Mouse (Mus musculus) G1E (cell line): ENCODE results near the gene Sparcl1. TPM values are rescaled to one million over a fixed set of nuclear protein-coding genes. Genes with fewer than 3 reads are reported as not detected.

Experiments used
- ATAC-seq: 2 replicates; pipeline ENCODE4 v1.8.0; 2016; ENCODE audit warnings: mild to moderate bottlenecking; ENCODE audit not compliant: insufficient number of reproducible peaks, poor library complexity, low FRiP score, severe bottlenecking; ENCODE audit errors: extremely low read depth
- DNase-seq: peaks from one replicate; pipeline ENCODE4 v3.0.0; 2012; ENCODE audit warnings: low spot score
- H3K27me3 ChIP-seq: 2 replicates; pipeline ENCODE4 v1.6.1; 2012; ENCODE audit warnings: mild to moderate bottlenecking, low read length, inconsistent platforms; ENCODE audit not compliant: insufficient read depth
- H3K36me3 ChIP-seq: replicated peaks from 2 replicates; pipeline ENCODE3; 2012; ENCODE audit warnings: mild to moderate bottlenecking, inconsistent platforms
- H3K4me1 ChIP-seq: 2 replicates; pipeline ENCODE4 v1.6.1; 2012; ENCODE audit warnings: low read depth, low read length, inconsistent platforms, mixed read lengths; ENCODE audit not compliant: insufficient read depth
- H3K4me3 ChIP-seq: 2 replicates; pipeline ENCODE4 v1.5.1; 2012; ENCODE audit warnings: low read depth, mild to moderate bottlenecking, inconsistent platforms, low read length, moderate library complexity, mixed read lengths
- H3K9me3 ChIP-seq: replicated peaks from 2 replicates; pipeline ENCODE4 v1.6.1; 2012; ENCODE audit warnings: inconsistent platforms
- CTCF ChIP-seq: IDR thresholded peaks from 2 replicates; pipeline ENCODE4 v1.5.1; 2012; ENCODE audit warnings: low read depth, low read length, inconsistent platforms, mixed read lengths
- GATA1 ChIP-seq: IDR thresholded peaks from 2 replicates; pipeline ENCODE4 v1.6.1; 2012; ENCODE audit warnings: borderline replicate concordance, low read length, inconsistent platforms, mixed read lengths
- GATA2 ChIP-seq: IDR thresholded peaks from 2 replicates; pipeline ENCODE4 v1.6.1; 2012; ENCODE audit warnings: low read depth, low read length, inconsistent platforms, borderline replicate concordance
- POLR2AphosphoS5 ChIP-seq: IDR thresholded peaks from 2 replicates; pipeline ENCODE4 v1.6.1; 2012; ENCODE audit warnings: low read depth, low read length, inconsistent platforms; ENCODE audit not compliant: insufficient replicate concordance
- TAL1 ChIP-seq: conservative IDR thresholded peaks from 2 replicates; pipeline ENCODE4 v1.6.1; 2012; ENCODE audit warnings: low read depth, low read length, inconsistent platforms, mixed read lengths
- polyA plus RNA-seq: library from polyadenylated mRNA; stranded (reverse); fragments of >175 nt; gene quantifications from 2 replicates; pipeline ENCODE4 v1.2.3, GENCODE M21; 2012
- total RNA-seq, 2 experiments: library from RNA; stranded (forward) in 1 of 2; stranded (reverse) in 1 of 2; fragments of 200-1000 nt in 1 of 2; fragments of >200 nt in 1 of 2; fragmentation: Nextera tagmentation in 1 of 2; gene quantifications; 2 replicates each; pipeline ENCODE4 v1.2.3; 2014 to 2017

Gene Sparcl1
- total and polyA plus RNA-seq, 3 experiments: not detected

- Histone ChIP-seq H3K4me1 (no peaks in the 10 kb centered on the region), H3K4me3 (no peak overlapping the region), H3K36me3 (no peaks in the 10 kb centered on the region), H3K9me3 (no peaks in the 10 kb centered on the region; the same call in 1 of the 2 replicates), H3K27me3 (0 out of 2 replicates have a peak, but pooled peaks cover 4% of the 10 kb centered on the region)
- no peak for TF ChIP-seq GATA1
- TF ChIP-seq CTCF: no peak
- no peak for TF ChIP-seq TAL1
- TF ChIP-seq GATA2: no peak
- no peak for TF ChIP-seq POLR2AphosphoS5
- DNase-seq: no peak
- no peak for ATAC-seq
Measured at GRCm38 (mm10) chr5:104089751-104090150, 23.8 kb downstream of the Sparcl1 start.

GRCm38 (mm10) chr5:104085366-104085765, 28.2 kb downstream of the Sparcl1 start:
- TF ChIP-seq POLR2AphosphoS5 (no peak), GATA2 (no peak), CTCF (no peak), GATA1 (no peak)
- H3K27me3 ChIP-seq: 0 out of 2 replicates have a peak, but pooled peaks cover 2% of the 10 kb centered on the region
- no peak for ATAC-seq
- DNase-seq: no peak
- H3K9me3 ChIP-seq: no peaks in the 10 kb centered on the region; the same call in 1 of the 2 replicates
- H3K4me3 ChIP-seq: no peak overlapping the region
- no peaks in the 10 kb centered on the region for H3K4me1 ChIP-seq
- no peaks in the 10 kb centered on the region for H3K36me3 ChIP-seq

- Histone ChIP-seq H3K4me3 (no peak overlapping the region), H3K27me3 (peaks cover 8% of the 10 kb centered on the region; the same call in 1 of the 2 replicates), H3K36me3 (no peaks in the 10 kb centered on the region), H3K4me1 (no peaks in the 10 kb centered on the region), H3K9me3 (no peaks in the 10 kb centered on the region)
- ATAC-seq: no peak
- no peak for TF ChIP-seq GATA2
- no peak for TF ChIP-seq POLR2AphosphoS5
- no peak for TF ChIP-seq TAL1
- TF ChIP-seq GATA1: no peak
- no peak for TF ChIP-seq CTCF
- no peak for DNase-seq
Measured at GRCm38 (mm10) chr5:104080736-104081135, 32.8 kb downstream of the Sparcl1 start.

- no peak for TF ChIP-seq GATA2
- no peak for TF ChIP-seq CTCF
- TF ChIP-seq TAL1: no peak
- TF ChIP-seq GATA1: no peak
- no peak for TF ChIP-seq POLR2AphosphoS5
- H3K36me3 ChIP-seq: no peaks in the 10 kb centered on the region
- DNase-seq: no peak
- ATAC-seq: no peak
- no peaks in the 10 kb centered on the region for H3K9me3 ChIP-seq
- H3K4me1 ChIP-seq: peaks cover 3% of the 10 kb centered on the region; the same call in 1 of the 2 replicates
- H3K4me3 ChIP-seq: no peak within 1 kb of the TSS
- H3K27me3 ChIP-seq: peaks cover 13% of the 10 kb centered on the region
Measured at GRCm38 (mm10) chr5:104077508-104077907, 36.0 kb downstream of the Sparcl1 start, which contains the start of gene Gm17660. Gene Gm17660, minus strand, starts transcription at chr5:104077608.

GRCm38 (mm10) chr5:104076361-104076760, 37.2 kb downstream of the Sparcl1 start:
- peaks cover 13% of the 10 kb centered on the region for H3K27me3 ChIP-seq
- no peaks in the 10 kb centered on the region for H3K36me3 ChIP-seq
- DNase-seq (no peak), ATAC-seq (no peak)
- no peak for TF ChIP-seq POLR2AphosphoS5
- no peak for TF ChIP-seq GATA2
- no peak for TF ChIP-seq TAL1
- no peak for TF ChIP-seq GATA1
- no peak for TF ChIP-seq CTCF
- H3K4me3 ChIP-seq: no peak overlapping the region
- H3K9me3 ChIP-seq: no peaks in the 10 kb centered on the region
- H3K4me1 ChIP-seq: peaks cover 3% of the 10 kb centered on the region; the same call in 1 of the 2 replicates

GRCm38 (mm10) chr5:104074388-104074787, 39.1 kb downstream of the Sparcl1 start:
- Histone ChIP-seq H3K27me3 (peaks cover 11% of the 10 kb centered on the region), H3K36me3 (no peaks in the 10 kb centered on the region), H3K4me3 (no peak overlapping the region), H3K4me1 (peaks cover 7% of the 10 kb centered on the region; the same call in 1 of the 2 replicates), H3K9me3 (no peaks in the 10 kb centered on the region)
- peak; percentile 72 for TF ChIP-seq CTCF
- TF ChIP-seq GATA1: no peak
- ATAC-seq (peak; percentile 59), DNase-seq (no peak)
